Mouse (Mus musculus): ENCODE data around the gene Clec4d. TPM values are rescaled to one million over a fixed set of nuclear protein-coding genes. Genes with fewer than 3 reads are reported as not detected.

Clec4d gene
- polyA plus RNA-seq, 1 experiment from 2014 or later, result 0.50 TPM

- Histone ChIP-seq H3K4me1 (ENCODE audit: control insufficient read depth, insufficient read depth, low read length) (no peaks in the 10 kb centered on the region), H3K4me2 (ENCODE audit: low read depth, low read length) (no peak overlapping the region), H3K9me3 (ENCODE audit: control insufficient read depth, low read length) (no peaks in the 10 kb centered on the region), H3K4me3 (ENCODE audit: low read depth, low read length) (no peak overlapping the region), H3K9ac (ENCODE audit: low read depth, low read length) (no peak overlapping the region), H3K27ac (replicated peaks; ENCODE audit: low read depth, low read length) (no peak overlapping the region), H3K36me3 (ENCODE audit: control insufficient read depth, insufficient read depth, low read length) (no peaks in the 10 kb centered on the region), H3K27me3 (replicated peaks; ENCODE audit: control insufficient read depth, insufficient read depth, low read length) (no peaks in the 10 kb centered on the region)
- ATAC-seq (ENCODE audit: low read depth) (no peak), DNase-seq (ENCODE audit: low spot score) (no peak)
- WGBS, result 72% methylated on average over 4 of the region's 4 CpGs
Observed at GRCm38 (mm10) chr6:123259889-123260603, 1.9 kb upstream of the Clec4d start.

GRCm38 (mm10) chr6:123260868-123261267 is 1.0 kb upstream of the Clec4d start:
- H3K9ac ChIP-seq (ENCODE audit: low read depth, low read length), result no peak overlapping the region
- H3K27me3 ChIP-seq (replicated peaks; ENCODE audit: control insufficient read depth, insufficient read depth, low read length), result no peaks in the 10 kb centered on the region
- no peak overlapping the region for H3K27ac ChIP-seq (replicated peaks; ENCODE audit: low read depth, low read length)
- no peaks in the 10 kb centered on the region for H3K4me1 ChIP-seq (ENCODE audit: control insufficient read depth, insufficient read depth, low read length)
- no peak overlapping the region for H3K4me2 ChIP-seq (ENCODE audit: low read depth, low read length)
- H3K36me3 ChIP-seq (ENCODE audit: control insufficient read depth, insufficient read depth, low read length), result no peaks in the 10 kb centered on the region
- no peaks in the 10 kb centered on the region for H3K9me3 ChIP-seq (ENCODE audit: control insufficient read depth, low read length)
- ATAC-seq (ENCODE audit: low read depth), result no peak
- DNase-seq (ENCODE audit: low spot score), result no peak
- H3K4me3 ChIP-seq (ENCODE audit: low read depth, low read length), result no peak overlapping the region
- 90% methylated on average over 1 of the region's 1 CpGs for WGBS

GRCm38 (mm10) chr6:123264194-123264593 is 2.3 kb downstream of the Clec4d start:
- Histone ChIP-seq H3K27ac (replicated peaks; ENCODE audit: low read depth, low read length) (no peak overlapping the region), H3K4me1 (ENCODE audit: control insufficient read depth, insufficient read depth, low read length) (no peaks in the 10 kb centered on the region), H3K4me3 (ENCODE audit: low read depth, low read length) (no peak overlapping the region), H3K9me3 (ENCODE audit: control insufficient read depth, low read length) (no peaks in the 10 kb centered on the region), H3K27me3 (replicated peaks; ENCODE audit: control insufficient read depth, insufficient read depth, low read length) (no peaks in the 10 kb centered on the region), H3K9ac (ENCODE audit: low read depth, low read length) (no peak overlapping the region), H3K4me2 (ENCODE audit: low read depth, low read length) (no peak overlapping the region), H3K36me3 (ENCODE audit: control insufficient read depth, insufficient read depth, low read length) (no peaks in the 10 kb centered on the region)
- ATAC-seq (ENCODE audit: low read depth), result no peak
- DNase-seq (ENCODE audit: low spot score), result no peak
- 92% methylated on average over 3 of the region's 3 CpGs for WGBS

- ATAC-seq (ENCODE audit: low read depth), result no peak
- 89% methylated on average over 4 of the region's 4 CpGs for WGBS
- no peak for DNase-seq (ENCODE audit: low spot score)
- Histone ChIP-seq H3K36me3 (ENCODE audit: control insufficient read depth, insufficient read depth, low read length) (no peaks in the 10 kb centered on the region), H3K4me1 (ENCODE audit: control insufficient read depth, insufficient read depth, low read length) (no peaks in the 10 kb centered on the region), H3K9me3 (ENCODE audit: control insufficient read depth, low read length) (no peaks in the 10 kb centered on the region), H3K27me3 (replicated peaks; ENCODE audit: control insufficient read depth, insufficient read depth, low read length) (no peaks in the 10 kb centered on the region), H3K9ac (ENCODE audit: low read depth, low read length) (no peak overlapping the region), H3K27ac (replicated peaks; ENCODE audit: low read depth, low read length) (no peak overlapping the region), H3K4me3 (ENCODE audit: low read depth, low read length) (no peak overlapping the region), H3K4me2 (ENCODE audit: low read depth, low read length) (no peak overlapping the region)
Observed at GRCm38 (mm10) chr6:123265809-123266208, 3.9 kb downstream of the Clec4d start.

- Histone ChIP-seq H3K4me1 (ENCODE audit: control insufficient read depth, insufficient read depth, low read length) (no peaks in the 10 kb centered on the region), H3K9ac (ENCODE audit: low read depth, low read length) (no peak overlapping the region), H3K36me3 (ENCODE audit: control insufficient read depth, insufficient read depth, low read length) (no peaks in the 10 kb centered on the region), H3K27ac (replicated peaks; ENCODE audit: low read depth, low read length) (no peak overlapping the region), H3K4me3 (ENCODE audit: low read depth, low read length) (no peak overlapping the region), H3K4me2 (ENCODE audit: low read depth, low read length) (no peak overlapping the region), H3K9me3 (ENCODE audit: control insufficient read depth, low read length) (no peaks in the 10 kb centered on the region), H3K27me3 (replicated peaks; ENCODE audit: control insufficient read depth, insufficient read depth, low read length) (no peaks in the 10 kb centered on the region)
- WGBS, result 87% methylated on average over 5 of the region's 5 CpGs
- no peak for DNase-seq (ENCODE audit: low spot score)
- no peak for ATAC-seq (ENCODE audit: low read depth)
Observed at GRCm38 (mm10) chr6:123266945-123267344, 5.0 kb downstream of the Clec4d start.

GRCm38 (mm10) chr6:123279443-123279842 is 17.5 kb downstream of the Clec4d start:
- Histone ChIP-seq H3K4me1 (ENCODE audit: control insufficient read depth, insufficient read depth, low read length) (no peaks in the 10 kb centered on the region), H3K9ac (ENCODE audit: low read depth, low read length) (no peak overlapping the region), H3K27me3 (replicated peaks; ENCODE audit: control insufficient read depth, insufficient read depth, low read length) (no peaks in the 10 kb centered on the region), H3K36me3 (ENCODE audit: control insufficient read depth, insufficient read depth, low read length) (no peaks in the 10 kb centered on the region), H3K9me3 (ENCODE audit: control insufficient read depth, low read length) (no peaks in the 10 kb centered on the region), H3K27ac (replicated peaks; ENCODE audit: low read depth, low read length) (no peak overlapping the region), H3K4me3 (ENCODE audit: low read depth, low read length) (no peak overlapping the region), H3K4me2 (ENCODE audit: low read depth, low read length) (no peak overlapping the region)
- WGBS, result 93% methylated on average over 2 of the region's 2 CpGs
- DNase-seq (ENCODE audit: low spot score), result no peak
- ATAC-seq (ENCODE audit: low read depth), result no peak

GRCm38 (mm10) chr6:123286311-123286710 is 24.4 kb downstream of the Clec4d start:
- ATAC-seq (ENCODE audit: low read depth) (no peak), DNase-seq (ENCODE audit: low spot score) (no peak)
- no peaks in the 10 kb centered on the region for H3K4me1 ChIP-seq (ENCODE audit: control insufficient read depth, insufficient read depth, low read length)
- no peaks in the 10 kb centered on the region for H3K9me3 ChIP-seq (ENCODE audit: control insufficient read depth, low read length)
- H3K36me3 ChIP-seq (ENCODE audit: control insufficient read depth, insufficient read depth, low read length), result no peaks in the 10 kb centered on the region
- no peak overlapping the region for H3K9ac ChIP-seq (ENCODE audit: low read depth, low read length)
- 85% methylated on average over 2 of the region's 2 CpGs for WGBS
- H3K4me3 ChIP-seq (ENCODE audit: low read depth, low read length), result no peak overlapping the region
- no peak overlapping the region for H3K27ac ChIP-seq (replicated peaks; ENCODE audit: low read depth, low read length)
- no peak overlapping the region for H3K4me2 ChIP-seq (ENCODE audit: low read depth, low read length)
- no peaks in the 10 kb centered on the region for H3K27me3 ChIP-seq (replicated peaks; ENCODE audit: control insufficient read depth, insufficient read depth, low read length)

- H3K4me1 ChIP-seq (ENCODE audit: control insufficient read depth, insufficient read depth, low read length), result no peaks in the 10 kb centered on the region
- H3K27me3 ChIP-seq (replicated peaks; ENCODE audit: control insufficient read depth, insufficient read depth, low read length), result no peaks in the 10 kb centered on the region
- ATAC-seq (ENCODE audit: low read depth), result no peak
- H3K9me3 ChIP-seq (ENCODE audit: control insufficient read depth, low read length), result no peaks in the 10 kb centered on the region
- no peak overlapping the region for H3K9ac ChIP-seq (ENCODE audit: low read depth, low read length)
- H3K36me3 ChIP-seq (ENCODE audit: control insufficient read depth, insufficient read depth, low read length), result no peaks in the 10 kb centered on the region
- H3K27ac ChIP-seq (replicated peaks; ENCODE audit: low read depth, low read length), result no peak overlapping the region
- no peak overlapping the region for H3K4me3 ChIP-seq (ENCODE audit: low read depth, low read length)
- WGBS, result 77% methylated on average over 10 of the region's 10 CpGs
- no peak for DNase-seq (ENCODE audit: low spot score)
- H3K4me2 ChIP-seq (ENCODE audit: low read depth, low read length), result no peak overlapping the region
Observed at GRCm38 (mm10) chr6:123288931-123289330, 27.0 kb downstream of the Clec4d start.

GRCm38 (mm10) chr6:123289753-123290152 is 27.8 kb downstream of the Clec4d start, which contains the start of gene Clec4e:
Clec4e (minus strand) TSS chr6:123289870.
- H3K9ac ChIP-seq (ENCODE audit: low read depth, low read length), result no peak within 1 kb of the TSS
- DNase-seq (ENCODE audit: low spot score) (no peak), ATAC-seq (ENCODE audit: low read depth) (no peak)
- H3K4me1 ChIP-seq (ENCODE audit: control insufficient read depth, insufficient read depth, low read length), result no peaks in the 10 kb centered on the region
- 83% methylated on average over 4 of the region's 4 CpGs for WGBS
- H3K4me2 ChIP-seq (ENCODE audit: low read depth, low read length), result no peak within 1 kb of the TSS
- no peak within 1 kb of the TSS for H3K4me3 ChIP-seq (ENCODE audit: low read depth, low read length)
- no peaks in the 10 kb centered on the region for H3K9me3 ChIP-seq (ENCODE audit: control insufficient read depth, low read length)
- no peak within 1 kb of the TSS for H3K27ac ChIP-seq (replicated peaks; ENCODE audit: low read depth, low read length)
- no peaks in the 10 kb centered on the region for H3K36me3 ChIP-seq (ENCODE audit: control insufficient read depth, insufficient read depth, low read length)
- no peaks in the 10 kb centered on the region for H3K27me3 ChIP-seq (replicated peaks; ENCODE audit: control insufficient read depth, insufficient read depth, low read length)
